Mouse (Mus musculus) spleen, postnatal 0 days (tissue): Measurements from ENCODE around the gene Slc43a3. TPM values are rescaled to one million over a fixed set of nuclear protein-coding genes. Genes with fewer than 3 reads are reported as not detected.

Source experiments
- polyA plus RNA-seq: library from polyadenylated mRNA; unstranded; fragments of >200 nt; fragmentation: Nextera tagmentation; extraction: Ambion mirVana; gene quantifications from 2 replicates; pipeline ENCODE4 v1.2.1, GENCODE M21; 2015

Gene Slc43a3
- 107 and 119 TPM in 2 replicates for polyA plus RNA-seq

GRCm38 (mm10) chr2:84936474-84937429 lies at the start of gene Slc43a3:
Gene Slc43a3, plus strand, starts transcription at chr2:84936579.

GRCm38 (mm10) chr2:84980188-84980587 lies 43.8 kb downstream of the Slc43a3 start, which contains the start of gene Prg2:
Gene Prg2, plus strand, starts transcription at chr2:84980461.

GRCm38 (mm10) chr2:84987930-84988329 lies 51.6 kb downstream of the Slc43a3 start, which contains the start of gene Prg3:
Gene Prg3, plus strand, starts transcription at chr2:84988215.

Other genes with a start within 250 kb of the Slc43a3 start
- gene Zdhhc5, start 221.4 kb upstream of the Slc43a3 start, polyA plus RNA-seq: 14.4 and 16.0 TPM in 2 replicates
- gene Clp1, start 209.2 kb upstream of the Slc43a3 start, polyA plus RNA-seq: 44.8 and 53.2 TPM in 2 replicates
- 43.9 and 44.8 TPM in 2 replicates for gene Ypel4, start 202.5 kb upstream of the Slc43a3 start, polyA plus RNA-seq
- gene Gm19426, start 192.9 kb upstream of the Slc43a3 start, polyA plus RNA-seq: 3.4 and 3.5 TPM in 2 replicates
- 57.2 and 70.1 TPM in 2 replicates for gene Serping1, start 161.1 kb upstream of the Slc43a3 start, polyA plus RNA-seq
- 407 and 411 TPM in 2 replicates for gene Ube2l6, start 137.8 kb upstream of the Slc43a3 start, polyA plus RNA-seq
- gene Smtnl1, start 113.9 kb upstream of the Slc43a3 start, polyA plus RNA-seq: 0.11 and 0.15 TPM in 2 replicates
- gene Timm10, start 109.6 kb upstream of the Slc43a3 start, polyA plus RNA-seq: 48.2 and 52.4 TPM in 2 replicates
- 117 and 135 TPM in 2 replicates for gene Slc43a1, start 97.7 kb upstream of the Slc43a3 start, polyA plus RNA-seq
- 0.16 and 0.49 TPM in 2 replicates for gene Rtn4rl2, start 49.9 kb upstream of the Slc43a3 start, polyA plus RNA-seq
- gene Prg2, start 43.9 kb downstream of the Slc43a3 start, polyA plus RNA-seq: 9.3 and 11.5 TPM in 2 replicates
- gene Prg3, start 51.6 kb downstream of the Slc43a3 start, polyA plus RNA-seq: 1.6 and 3.1 TPM in 2 replicates
- gene Ssrp1, start 100.7 kb downstream of the Slc43a3 start, polyA plus RNA-seq: 167 and 180 TPM in 2 replicates
- 0.32 and 0.45 TPM in 2 replicates for gene P2rx3, start 100.9 kb downstream of the Slc43a3 start, polyA plus RNA-seq
- gene Tnks1bp1, start 111.4 kb downstream of the Slc43a3 start, polyA plus RNA-seq: 6.3 and 8.5 TPM in 2 replicates
- gene Aplnr, start 199.6 kb downstream of the Slc43a3 start, polyA plus RNA-seq: 28.2 and 35.2 TPM in 2 replicates